Mouse (Mus musculus): ENCODE data around the gene Frmpd4. TPM values are rescaled to one million over a fixed set of nuclear protein-coding genes. Genes with fewer than 3 reads are reported as not detected.

Frmpd4 gene
- total RNA-seq, 2 experiments from 2014 or later: 34.8 to 39.6 TPM

Other genes starting within 250 kb of the Frmpd4 start
- gene Msl3, start 96.7 kb upstream of the Frmpd4 start, total RNA-seq (2021): 10 to 100 TPM; 22.9 to 23.2 TPM
- 1 to 10 TPM; 4.8 to 5.7 TPM for gene Arhgap6, start 217.9 kb upstream of the Frmpd4 start, total RNA-seq (2021)

All from left cerebral cortex, postnatal 10 days (tissue).